Mouse (Mus musculus) skeletal muscle tissue, postnatal 0 days (tissue): ENCODE measurements around the gene Hacd2. TPM values are rescaled to one million over a fixed set of nuclear protein-coding genes. Genes with fewer than 3 reads are reported as not detected.

Experiments used
- polyA plus RNA-seq: library from polyadenylated mRNA; unstranded; fragments of >200 nt; fragmentation: Nextera tagmentation; extraction: Ambion mirVana; gene quantifications from 2 replicates; pipeline ENCODE4 v1.2.1, GENCODE M21; 2015

The Hacd2 gene
- 19.3 and 71.3 TPM in 2 replicates for polyA plus RNA-seq

DNA sequence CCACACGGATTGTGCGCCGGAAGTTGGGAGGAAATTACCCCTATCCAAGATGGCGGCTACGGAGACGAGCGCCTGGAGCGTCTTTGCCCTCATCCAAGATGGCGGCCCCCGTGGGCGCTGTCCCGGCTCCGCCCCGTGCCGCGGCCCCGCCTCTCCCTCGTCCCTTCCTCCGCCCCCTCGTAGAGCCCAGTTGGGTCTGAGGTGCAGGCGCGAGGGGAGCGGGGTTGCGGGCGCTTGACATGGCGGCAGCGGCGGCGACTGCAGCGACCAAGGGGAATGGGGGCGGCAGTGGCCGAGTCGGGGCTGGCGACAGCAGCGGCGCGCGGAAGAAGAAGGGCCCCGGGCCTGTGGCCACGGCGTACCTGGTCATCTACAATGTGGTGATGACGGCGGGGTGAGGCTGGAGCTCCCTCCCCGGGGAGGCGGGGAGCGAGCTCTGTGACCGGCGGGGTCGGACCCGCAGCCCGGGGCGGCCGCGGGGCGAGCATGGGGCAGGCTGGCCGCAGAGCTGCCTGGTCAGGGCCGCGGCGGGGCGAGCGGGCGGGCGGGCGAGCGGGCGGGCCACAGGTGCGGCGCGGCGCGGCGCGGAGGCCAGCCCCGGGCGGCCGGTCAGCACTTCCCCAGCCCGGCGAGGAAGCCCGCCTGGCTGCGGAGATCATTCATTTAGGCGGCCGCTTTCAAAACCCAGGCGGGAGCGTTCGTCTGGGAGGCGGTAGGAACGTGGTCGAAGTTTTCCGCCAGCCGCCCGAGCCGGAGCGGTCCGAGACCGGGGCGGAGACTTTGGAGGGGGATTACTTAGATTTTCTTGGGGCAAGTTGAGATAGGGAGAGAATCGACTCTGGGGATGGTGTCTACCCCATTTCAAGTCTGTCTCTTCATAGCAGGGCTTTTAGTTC, at the start of gene Hacd2:
TSS of gene Hacd2 (plus strand) at position 187 of the 896 bp plus-strand sequence.

DNA sequence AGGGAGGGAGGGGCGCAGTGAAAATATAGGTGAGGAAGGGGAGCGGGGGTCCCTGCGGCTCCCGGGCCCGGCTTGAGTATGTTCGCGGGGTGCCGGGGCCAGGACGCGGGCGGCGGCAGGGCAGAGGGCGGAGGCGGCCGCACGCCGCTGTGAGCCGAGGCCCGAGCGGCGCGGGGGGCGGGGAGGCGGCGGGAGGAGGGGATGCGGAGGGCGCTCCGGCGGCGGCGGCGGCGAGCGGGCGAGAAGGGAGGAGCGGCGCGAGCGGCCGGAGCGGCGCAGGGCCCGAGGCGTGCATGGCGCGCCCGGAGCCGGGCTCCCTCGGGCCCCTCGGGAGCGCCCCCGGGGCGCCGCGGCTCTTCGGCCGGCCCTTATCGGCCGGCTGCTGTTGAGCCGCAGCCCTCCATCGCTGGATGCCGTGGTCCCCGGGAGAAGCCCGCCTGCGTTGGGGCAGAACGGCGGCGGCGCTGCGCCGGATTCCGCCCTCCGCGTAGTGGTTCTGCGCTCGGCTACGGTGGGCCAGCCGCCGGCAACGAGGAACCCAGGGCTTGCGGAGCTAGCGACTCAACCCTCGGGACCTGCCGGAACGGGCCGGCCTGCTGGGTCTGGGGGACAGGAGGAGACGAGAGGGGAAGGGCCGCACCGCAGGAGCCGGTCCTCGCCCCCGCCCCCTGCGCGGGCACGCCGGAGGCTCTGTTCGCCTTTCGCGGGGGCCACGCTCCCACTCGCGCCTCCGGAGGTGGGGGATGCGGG, 132.6 kb downstream of the Hacd2 start, which contains the start of gene Adcy5:
TSS of gene Adcy5 (plus strand) at position 237 of the 750 bp plus-strand sequence.

Other genes with a start within 250 kb of the Hacd2 start
- gene Adcy5, start 132.4 kb downstream of the Hacd2 start, polyA plus RNA-seq = 0.40 and 1.8 TPM in 2 replicates